Mouse (Mus musculus) hindbrain, postnatal 0 days (tissue): Measurements from ENCODE around the gene Rfc2. TPM values are rescaled to one million over a fixed set of nuclear protein-coding genes. Genes with fewer than 3 reads are reported as not detected.

ENCODE experiments used
- ATAC-seq: fragments of 200-750 bp; cut with Nextera tagmentation; 2 replicates; pipeline ENCODE4 v1.8.0; 2017; ENCODE audit warnings: mild to moderate bottlenecking, moderate TSS enrichment, moderate library complexity
- DNase-seq: peaks from one replicate; pipeline ENCODE4 v3.0.0-alpha.2; 2015; ENCODE audit warnings: low spot score
- H3K27ac ChIP-seq: fragments of 300-500 bp; sonication (generic); 2 replicates; pipeline ENCODE4 v1.5.1; 2014; ENCODE audit warnings: mild to moderate bottlenecking
- H3K27me3 ChIP-seq: fragments of 300-500 bp; sonication (generic); 2 replicates; pipeline ENCODE4 v1.6.1; 2014; ENCODE audit warnings: low read length, mixed read lengths; ENCODE audit not compliant: insufficient read depth
- H3K36me3 ChIP-seq: fragments of 300-500 bp; sonication (generic); 2 replicates; pipeline ENCODE4 v1.6.1; 2014; ENCODE audit warnings: low read length, mixed read lengths; ENCODE audit not compliant: insufficient read depth
- H3K4me1 ChIP-seq: fragments of 300-500 bp; sonication (generic); 2 replicates; pipeline ENCODE4 v1.6.1; 2014; ENCODE audit warnings: antibody characterized with exemption, low read length, mixed read lengths; ENCODE audit not compliant: insufficient read depth
- H3K4me2 ChIP-seq: fragments of 300-500 bp; sonication (generic); 2 replicates; pipeline ENCODE4 v1.6.1; 2014; ENCODE audit warnings: low read depth, mild to moderate bottlenecking, low read length, moderate library complexity, mixed read lengths
- H3K4me3 ChIP-seq: fragments of 300-500 bp; sonication (generic); 2 replicates; pipeline ENCODE4 v1.5.1; 2014; ENCODE audit warnings: low read length
- H3K9ac ChIP-seq: fragments of 300-500 bp; sonication (generic); replicated peaks from 2 replicates; pipeline ENCODE4 v1.6.1; 2014; ENCODE audit warnings: mild to moderate bottlenecking, low read length, moderate library complexity, mixed read lengths
- H3K9me3 ChIP-seq: fragments of 300-500 bp; sonication (generic); 2 replicates; pipeline ENCODE4 v1.6.1; 2016; ENCODE audit warnings: low read length, mixed read lengths
- CTCF ChIP-seq: IDR thresholded peaks from 2 replicates; pipeline ENCODE4 v1.5.1; 2016; ENCODE audit warnings: antibody characterized with exemption, control low read depth, low read depth
- WGBS: fragments of 180-500 bp; shearing (Covaris S2); extraction: QIAGEN DNeasy Blood & Tissue Kit; methylation state at CpG from one replicate; pipeline ENCODE4 v1.1.7; 2014; 5-methylcytosine and 5-hydroxymethylcytosine counted together
- polyA plus RNA-seq: library from polyadenylated mRNA; unstranded; fragments of >200 nt; fragmentation: Nextera tagmentation; extraction: Ambion mirVana; gene quantifications from 2 replicates; pipeline ENCODE4 v1.2.1, GENCODE M21; 2015
- total RNA-seq: library from RNA; depleted of rRNA; stranded (reverse); fragments of >200 nt; gene quantifications from 2 replicates; pipeline ENCODE4 v1.2.3, GENCODE M21; 2014; rRNA removed

The Rfc2 gene
- total RNA-seq (50.9 and 76.3 TPM in 2 replicates), polyA plus RNA-seq (164 and 168 TPM in 2 replicates)

GRCm38 (mm10) chr5:134581146-134581545, at the start of gene Rfc2:
Gene Rfc2 (plus strand): TSS chr5:134581366.
- no peak within 1 kb of the TSS for H3K4me3 ChIP-seq
- peaks cover 5% of the 10 kb centered on the region for H3K4me1 ChIP-seq
- DNase-seq (no peak), ATAC-seq (no peak)
- H3K27ac ChIP-seq: no peak within 1 kb of the TSS
- no peaks in the 10 kb centered on the region for H3K27me3 ChIP-seq
- no peak within 1 kb of the TSS for H3K9ac ChIP-seq
- H3K9me3 ChIP-seq: no peaks in the 10 kb centered on the region
- no peak within 1 kb of the TSS for H3K4me2 ChIP-seq
- 78% methylated on average over 5 of the region's 5 CpGs for WGBS
- TF ChIP-seq CTCF: no peak
- no peaks in the 10 kb centered on the region for H3K36me3 ChIP-seq

- no peak overlapping the region for H3K9ac ChIP-seq
- H3K4me1 ChIP-seq: no peaks in the 10 kb centered on the region; the same call in 1 of the 2 replicates
- no peaks in the 10 kb centered on the region for H3K9me3 ChIP-seq
- 54% methylated on average over 9 of the region's 9 CpGs for WGBS
- H3K4me3 ChIP-seq: no peak overlapping the region
- DNase-seq: peak; percentile 82
- H3K36me3 ChIP-seq: peaks cover 30% of the 10 kb centered on the region; the same call in 1 of the 2 replicates
- ATAC-seq: peak; percentile 75
- no peak overlapping the region for H3K4me2 ChIP-seq
- no peaks in the 10 kb centered on the region for H3K27me3 ChIP-seq
- H3K27ac ChIP-seq: peak overlapping the region; percentile 75
- TF ChIP-seq CTCF: peak; percentile 20; the same call in 1 of the 2 replicates
These were observed 49.6 kb upstream of the Rfc2 start for GRCm38 (mm10) chr5:134531585-134531984.

GRCm38 (mm10) chr5:134532417-134532816, 48.7 kb upstream of the Rfc2 start:
- Histone ChIP-seq H3K27me3 (no peaks in the 10 kb centered on the region), H3K36me3 (peaks cover 30% of the 10 kb centered on the region; the same call in 1 of the 2 replicates), H3K9ac (no peak overlapping the region), H3K27ac (no peak overlapping the region), H3K4me2 (no peak overlapping the region), H3K4me1 (no peaks in the 10 kb centered on the region; the same call in 1 of the 2 replicates), H3K9me3 (no peaks in the 10 kb centered on the region), H3K4me3 (no peak overlapping the region)
- WGBS: 93% methylated on average over 6 of the region's 6 CpGs
- DNase-seq (no peak), ATAC-seq (no peak)
- TF ChIP-seq CTCF: no peak

- Histone ChIP-seq H3K4me1 (peaks cover 5% of the 10 kb centered on the region; the same call in 1 of the 2 replicates), H3K27me3 (no peaks in the 10 kb centered on the region), H3K9ac (no peak overlapping the region), H3K9me3 (no peaks in the 10 kb centered on the region), H3K36me3 (peaks cover 30% of the 10 kb centered on the region; the same call in 1 of the 2 replicates), H3K27ac (no peak overlapping the region), H3K4me2 (no peak overlapping the region), H3K4me3 (no peak overlapping the region)
- no peak for DNase-seq
- no peak for ATAC-seq
- 82% methylated on average over 6 of the region's 6 CpGs for WGBS
- no peak for TF ChIP-seq CTCF
These were observed 45.1 kb upstream of the Rfc2 start for GRCm38 (mm10) chr5:134536036-134536435.

GRCm38 (mm10) chr5:134539891-134540290, 41.3 kb upstream of the Rfc2 start:
- DNase-seq: peak; percentile 75
- WGBS: 8% methylated on average over 3 of the region's 3 CpGs
- H3K4me2 ChIP-seq: no peak overlapping the region
- H3K4me3 ChIP-seq: no peak overlapping the region
- peak overlapping the region; percentile 67 for H3K27ac ChIP-seq
- no peak overlapping the region for H3K9ac ChIP-seq
- peaks cover 4% of the 10 kb centered on the region; the same call in 1 of the 2 replicates for H3K36me3 ChIP-seq
- peaks cover 19% of the 10 kb centered on the region; the same call in 1 of the 2 replicates for H3K4me1 ChIP-seq
- H3K27me3 ChIP-seq: no peaks in the 10 kb centered on the region
- no peak for TF ChIP-seq CTCF
- ATAC-seq: peak; percentile 92
- no peaks in the 10 kb centered on the region for H3K9me3 ChIP-seq

- Histone ChIP-seq H3K4me2 (no peak overlapping the region), H3K4me1 (peaks cover 20% of the 10 kb centered on the region; the same call in 1 of the 2 replicates), H3K9me3 (no peaks in the 10 kb centered on the region), H3K4me3 (no peak overlapping the region), H3K9ac (no peak overlapping the region), H3K27me3 (no peaks in the 10 kb centered on the region), H3K36me3 (no peaks in the 10 kb centered on the region), H3K27ac (peak overlapping the region; percentile 67)
- no peak for DNase-seq
- 60% methylated on average over 6 of the region's 6 CpGs for WGBS
- no peak for TF ChIP-seq CTCF
- no peak; the same call in 1 of the 2 replicates for ATAC-seq
These were observed 40.3 kb upstream of the Rfc2 start for GRCm38 (mm10) chr5:134540881-134541280.

GRCm38 (mm10) chr5:134541640-134542039, 39.5 kb upstream of the Rfc2 start:
- no peak for DNase-seq
- Histone ChIP-seq H3K4me1 (peaks cover 26% of the 10 kb centered on the region; the same call in 1 of the 2 replicates), H3K4me2 (no peak overlapping the region), H3K4me3 (no peak overlapping the region), H3K36me3 (no peaks in the 10 kb centered on the region), H3K27ac (0 out of 2 replicates have a peak overlapping the region, but pooled peaks have one; percentile 26), H3K9me3 (no peaks in the 10 kb centered on the region), H3K27me3 (no peaks in the 10 kb centered on the region), H3K9ac (no peak overlapping the region)
- 29% methylated on average over 7 of the region's 7 CpGs for WGBS
- no peak for TF ChIP-seq CTCF
- ATAC-seq: no peak
